Mouse (Mus musculus) brain, embryonic 14.5 days (tissue): Measurements from ENCODE around the gene Mrtfb. TPM values are rescaled to one million over a fixed set of nuclear protein-coding genes. Genes with fewer than 3 reads are reported as not detected.
"Not testable (repeated sequence)": the region's sequence is repeated elsewhere in the genome, so short reads cannot be mapped to it uniquely, and the experiment has no call there.

ENCODE experiments used
- DNase-seq: peaks from one replicate; pipeline ENCODE4 v3.0.0-alpha.2; 2011; ENCODE audit warnings: low read depth
- CTCF ChIP-seq: fragments of 200-500 bp; IDR thresholded peaks from 2 replicates; pipeline ENCODE4 v1.5.1; 2012; ENCODE audit warnings: inconsistent platforms, mild to moderate bottlenecking, moderate library complexity, borderline replicate concordance; ENCODE audit not compliant: insufficient read depth, insufficient read length; ENCODE audit errors: extremely low read depth
- POLR2A ChIP-seq: fragments of 200-500 bp; IDR thresholded peaks from 2 replicates; pipeline ENCODE4 v1.6.1; 2012; ENCODE audit warnings: mild to moderate bottlenecking, inconsistent platforms, borderline replicate concordance; ENCODE audit not compliant: poor library complexity, insufficient read depth, insufficient read length, severe bottlenecking; ENCODE audit errors: extremely low read depth
- polyA plus RNA-seq: library from polyadenylated mRNA; depleted of rRNA; stranded (reverse); fragments of >200 nt; gene quantifications from 2 replicates; pipeline ENCODE4 v1.2.3, GENCODE M21; 2012

Mrtfb gene
- polyA plus RNA-seq, 1 experiment = 12.1 TPM

GRCm38 (mm10) chr16:13336503-13337230 is 80.4 kb downstream of the Mrtfb start:
- TF ChIP-seq POLR2A (no peak), CTCF (no peak)
- no peak for DNase-seq

GRCm38 (mm10) chr16:13338094-13338493 is 81.8 kb downstream of the Mrtfb start:
- TF ChIP-seq POLR2A = no peak
- no peak for TF ChIP-seq CTCF
- no peak for DNase-seq

- no peak for TF ChIP-seq CTCF
- no peak for DNase-seq
These were observed 83.2 kb downstream of the Mrtfb start for GRCm38 (mm10) chr16:13339433-13339832.

GRCm38 (mm10) chr16:13345822-13346221 is 89.5 kb downstream of the Mrtfb start:
- not testable (repeated sequence) for DNase-seq

- TF ChIP-seq POLR2A (no peak), CTCF (no peak)
These were observed 94.4 kb downstream of the Mrtfb start for GRCm38 (mm10) chr16:13350729-13351128.

GRCm38 (mm10) chr16:13351268-13351667 is 95.0 kb downstream of the Mrtfb start:
- no peak for DNase-seq
- peak; percentile 38; the same call in 1 of the 2 replicates for TF ChIP-seq CTCF
- no peak for TF ChIP-seq POLR2A

More at GRCm38 (mm10) chr16:13350729-13351128, 94.4 kb downstream of the Mrtfb start:
- DNase-seq = no peak

- TF ChIP-seq CTCF (no peak), POLR2A (no peak)
- peak; percentile 52 for DNase-seq
These were observed 97.6 kb downstream of the Mrtfb start for GRCm38 (mm10) chr16:13353927-13354326.

GRCm38 (mm10) chr16:13354431-13354830 is 98.2 kb downstream of the Mrtfb start:
- TF ChIP-seq CTCF (no peak), POLR2A (no peak)
- DNase-seq = no peak

GRCm38 (mm10) chr16:13357806-13358679 is 101.8 kb downstream of the Mrtfb start:
- TF ChIP-seq POLR2A (no peak), CTCF (peak; percentile 69; the same call in 1 of the 2 replicates)
- peak; percentile 86 for DNase-seq

GRCm38 (mm10) chr16:13358741-13359140 is 102.5 kb downstream of the Mrtfb start:
- no peak for DNase-seq
- TF ChIP-seq CTCF = no peak
- no peak for TF ChIP-seq POLR2A

- TF ChIP-seq CTCF (no peak), POLR2A (no peak)
These were observed 103.2 kb downstream of the Mrtfb start for GRCm38 (mm10) chr16:13359405-13359858.

More at GRCm38 (mm10) chr16:13359405-13359858, 103.2 kb downstream of the Mrtfb start:
- peak; percentile 23 for DNase-seq
